Mouse (Mus musculus) right cerebral cortex, postnatal 36 days (tissue): ENCODE data around the gene Inpp1.
A peak's percentile ranks its signal among the peaks of the same experiment; 100 is the strongest.

Experiments
- DNase-seq, 2 experiments: peaks; one replicate each; pipeline ENCODE4 v3.0.0; 2022; ENCODE audit warnings: low spot score in 2 of 2, mixed read lengths in 1 of 2

Gene Inpp1

GRCm38 (mm10) chr1:52792701-52793100, 24.8 kb downstream of the Inpp1 start:
- no peak for DNase-seq

- DNase-seq: no peak
These were observed 30.2 kb downstream of the Inpp1 start for GRCm38 (mm10) chr1:52787254-52787653.

- no peak for DNase-seq
These were observed 52.0 kb downstream of the Inpp1 start for GRCm38 (mm10) chr1:52765176-52766111.

- no peak for DNase-seq
These were observed 53.3 kb downstream of the Inpp1 start for GRCm38 (mm10) chr1:52763894-52764809.

GRCm38 (mm10) chr1:52758174-52758573, 59.3 kb downstream of the Inpp1 start:
- no peak for DNase-seq

- no peak for DNase-seq
These were observed 63.2 kb downstream of the Inpp1 start for GRCm38 (mm10) chr1:52754331-52754730.

- no peak for DNase-seq
These were observed 63.7 kb downstream of the Inpp1 start for GRCm38 (mm10) chr1:52753828-52754227.

GRCm38 (mm10) chr1:52752706-52753105, 64.8 kb downstream of the Inpp1 start:
- DNase-seq: peak in 1 of 2 experiments; percentile 22

- no peak for DNase-seq
These were observed 65.9 kb downstream of the Inpp1 start for GRCm38 (mm10) chr1:52751634-52752033.

GRCm38 (mm10) chr1:52749978-52750377, 67.5 kb downstream of the Inpp1 start:
- DNase-seq: no peak

- no peak for DNase-seq
These were observed 69.2 kb downstream of the Inpp1 start for GRCm38 (mm10) chr1:52748260-52748659.

GRCm38 (mm10) chr1:52742567-52742966, 74.9 kb downstream of the Inpp1 start:
- DNase-seq: no peak
